Mouse (Mus musculus) kidney, embryonic 16.5 days (tissue): ENCODE measurements around the gene Nup153. TPM values are rescaled to one million over a fixed set of nuclear protein-coding genes. Genes with fewer than 3 reads are reported as not detected.

Source experiments
- ATAC-seq: fragments of 200-750 bp; cut with Nextera tagmentation; 2 replicates; pipeline ENCODE4 v1.8.0; 2017; ENCODE audit warnings: moderate TSS enrichment; ENCODE audit not compliant: low FRiP score, low TSS enrichment
- H3K27ac ChIP-seq: fragments of 300-500 bp; sonication (generic); 2 replicates; pipeline ENCODE4 v1.5.1; 2014; ENCODE audit warnings: low read length
- H3K27me3 ChIP-seq: fragments of 300-500 bp; sonication (generic); 2 replicates; pipeline ENCODE4 v1.6.1; 2014; ENCODE audit warnings: low read length, control low read depth, mixed read lengths; ENCODE audit not compliant: insufficient read depth
- H3K36me3 ChIP-seq: fragments of 300-500 bp; sonication (generic); 2 replicates; pipeline ENCODE4 v1.6.1; 2014; ENCODE audit warnings: low read length, control low read depth, mixed read lengths; ENCODE audit not compliant: insufficient read depth
- H3K4me1 ChIP-seq: fragments of 300-500 bp; sonication (generic); 2 replicates; pipeline ENCODE4 v1.6.1; 2014; ENCODE audit warnings: low read length, control low read depth, mixed read lengths; ENCODE audit not compliant: insufficient read depth
- H3K4me2 ChIP-seq: fragments of 300-500 bp; sonication (generic); replicated peaks from 2 replicates; pipeline ENCODE4 v1.6.1; 2014; ENCODE audit warnings: low read depth, low read length
- H3K4me3 ChIP-seq: fragments of 300-500 bp; sonication (generic); 2 replicates; pipeline ENCODE4 v1.5.1; 2014; ENCODE audit warnings: mild to moderate bottlenecking, low read length
- H3K9ac ChIP-seq: fragments of 300-500 bp; sonication (generic); replicated peaks from 2 replicates; pipeline ENCODE4 v1.6.1; 2014; ENCODE audit warnings: low read length
- H3K9me3 ChIP-seq: fragments of 300-500 bp; sonication (generic); 2 replicates; pipeline ENCODE4 v1.6.1; 2016; ENCODE audit warnings: low read length, control low read depth
- WGBS: fragments of 180-500 bp; shearing (Covaris S2); extraction: QIAGEN DNeasy Blood & Tissue Kit; methylation state at CpG from one replicate; pipeline ENCODE4 v1.1.7; 2014; 5-methylcytosine and 5-hydroxymethylcytosine counted together
- polyA plus RNA-seq: library from polyadenylated mRNA; unstranded; fragments of >200 nt; fragmentation: Nextera tagmentation; extraction: Ambion mirVana; gene quantifications from 2 replicates; pipeline ENCODE4 v1.2.1, GENCODE M21; 2015

Nup153 gene
- polyA plus RNA-seq, 1 experiment from 2014 or later, result 23.3 TPM

DNA sequence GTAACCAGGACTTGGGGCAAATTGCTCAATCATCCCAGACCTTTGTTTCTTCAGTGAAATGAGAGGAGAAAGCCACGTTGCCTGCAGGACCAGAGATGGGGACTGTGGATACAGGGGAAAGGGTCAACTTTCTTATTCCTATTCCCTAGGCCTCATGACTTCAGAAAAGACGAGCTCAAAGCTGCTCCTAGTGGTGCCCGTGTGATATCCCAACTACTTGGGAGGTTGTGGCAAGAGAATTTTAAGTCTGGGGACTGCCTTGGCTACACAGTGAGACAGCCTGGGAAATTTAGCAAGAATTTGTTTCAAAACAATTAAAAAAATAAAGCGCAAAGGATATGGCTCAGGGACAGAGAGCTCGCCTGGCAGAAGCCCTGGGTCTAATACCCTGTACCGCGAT lies 30.2 kb upstream of the Nup153 start:
- Histone ChIP-seq H3K4me3 (no peak overlapping the region), H3K9me3 (no peaks in the 10 kb centered on the region), H3K36me3 (peaks cover 18% of the 10 kb centered on the region), H3K9ac (no peak overlapping the region), H3K4me1 (peaks cover 13% of the 10 kb centered on the region), H3K4me2 (no peak overlapping the region), H3K27me3 (no peaks in the 10 kb centered on the region), H3K27ac (no peak overlapping the region)
- 91% methylated on average over 7 of the region's 7 CpGs for WGBS
- no peak for ATAC-seq

- Histone ChIP-seq H3K4me3 (no peak overlapping the region), H3K9me3 (no peaks in the 10 kb centered on the region), H3K27me3 (no peaks in the 10 kb centered on the region), H3K36me3 (peaks cover 20% of the 10 kb centered on the region), H3K9ac (no peak overlapping the region), H3K4me1 (no peaks in the 10 kb centered on the region), H3K4me2 (no peak overlapping the region), H3K27ac (no peak overlapping the region)
- 72% methylated on average over 5 of the region's 5 CpGs for WGBS
- no peak for ATAC-seq
Observed at GRCm38 (mm10) chr13:46753294-46753693, 25.6 kb upstream of the Nup153 start.

GRCm38 (mm10) chr13:46752566-46753229 lies 25.0 kb upstream of the Nup153 start:
- no peaks in the 10 kb centered on the region for H3K4me1 ChIP-seq
- WGBS, result 83% methylated on average over 13 of the region's 13 CpGs
- H3K9ac ChIP-seq, result no peak overlapping the region
- no peak overlapping the region for H3K4me3 ChIP-seq
- no peak overlapping the region for H3K27ac ChIP-seq
- no peak for ATAC-seq
- no peak overlapping the region for H3K4me2 ChIP-seq
- no peaks in the 10 kb centered on the region for H3K27me3 ChIP-seq
- H3K36me3 ChIP-seq, result peaks cover 20% of the 10 kb centered on the region
- H3K9me3 ChIP-seq, result no peaks in the 10 kb centered on the region

- Histone ChIP-seq H3K4me1 (peaks cover 5% of the 10 kb centered on the region; the same call in 1 of the 2 replicates), H3K4me2 (no peak overlapping the region), H3K27ac (no peak overlapping the region), H3K36me3 (peaks cover 20% of the 10 kb centered on the region), H3K9ac (no peak overlapping the region), H3K9me3 (no peaks in the 10 kb centered on the region), H3K27me3 (no peaks in the 10 kb centered on the region), H3K4me3 (no peak overlapping the region)
- ATAC-seq, result no peak
- 84% methylated on average over 5 of the region's 5 CpGs for WGBS
Observed at GRCm38 (mm10) chr13:46748138-46748873, 20.6 kb upstream of the Nup153 start.

DNA sequence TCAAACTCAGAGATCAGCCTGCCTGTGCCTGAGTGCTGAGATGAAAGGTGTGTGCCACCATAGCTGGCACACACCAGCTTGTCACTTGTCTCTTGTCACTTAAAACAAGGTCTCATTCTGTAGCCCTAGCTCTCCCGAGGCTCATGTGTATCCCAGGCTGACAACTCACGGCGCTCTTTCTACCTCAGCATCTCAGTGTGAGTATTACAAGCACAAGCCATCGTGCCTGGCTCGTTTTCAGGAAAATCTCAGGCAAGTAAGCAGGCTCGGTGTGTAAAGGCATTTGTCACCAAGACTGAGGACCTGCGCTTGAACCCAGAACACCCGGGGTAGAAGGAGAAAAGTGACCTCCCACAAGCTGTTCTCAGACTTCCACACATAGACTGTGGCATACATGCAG lies 16.1 kb upstream of the Nup153 start:
- no peak for ATAC-seq
- no peak overlapping the region for H3K9ac ChIP-seq
- H3K36me3 ChIP-seq, result no peaks in the 10 kb centered on the region
- H3K4me3 ChIP-seq, result no peak overlapping the region
- H3K4me1 ChIP-seq, result peaks cover 5% of the 10 kb centered on the region; the same call in 1 of the 2 replicates
- H3K9me3 ChIP-seq, result no peaks in the 10 kb centered on the region
- no peak overlapping the region for H3K27ac ChIP-seq
- no peaks in the 10 kb centered on the region for H3K27me3 ChIP-seq
- H3K4me2 ChIP-seq, result no peak overlapping the region
- 85% methylated on average over 8 of the region's 8 CpGs for WGBS

DNA sequence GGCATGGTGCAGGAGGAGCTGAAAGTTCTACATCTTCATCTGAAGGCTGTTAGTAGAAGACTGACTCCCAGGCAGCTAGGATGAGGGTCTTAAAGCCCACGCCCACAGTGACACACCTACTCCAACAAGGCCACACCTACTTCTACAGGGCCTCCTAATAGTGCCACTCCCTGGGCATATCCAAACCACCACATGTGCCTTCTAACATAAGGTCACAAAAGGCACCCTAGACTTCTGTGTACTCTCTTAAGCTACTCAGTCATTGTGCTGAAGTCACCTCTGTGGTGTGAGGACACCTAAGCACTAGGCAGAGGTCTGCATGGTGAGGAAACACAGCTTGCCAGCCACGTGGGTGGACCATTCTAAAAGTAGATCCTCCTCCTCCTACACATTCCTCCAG lies 14.6 kb upstream of the Nup153 start:
- Histone ChIP-seq H3K36me3 (no peaks in the 10 kb centered on the region), H3K9me3 (no peaks in the 10 kb centered on the region), H3K4me1 (peaks cover 5% of the 10 kb centered on the region; the same call in 1 of the 2 replicates), H3K4me2 (no peak overlapping the region), H3K27ac (no peak overlapping the region), H3K4me3 (no peak overlapping the region), H3K27me3 (no peaks in the 10 kb centered on the region), H3K9ac (no peak overlapping the region)
- no peak for ATAC-seq
- whole genome bisulfite sequencing, result 66% methylated on average over 2 of the region's 2 CpGs

GRCm38 (mm10) chr13:46739426-46739825 lies 11.7 kb upstream of the Nup153 start:
- no peak for ATAC-seq
- Histone ChIP-seq H3K36me3 (no peaks in the 10 kb centered on the region), H3K4me1 (peaks cover 9% of the 10 kb centered on the region; the same call in 1 of the 2 replicates), H3K27me3 (no peaks in the 10 kb centered on the region), H3K4me2 (no peak overlapping the region), H3K9me3 (no peaks in the 10 kb centered on the region), H3K9ac (no peak overlapping the region), H3K4me3 (no peak overlapping the region), H3K27ac (no peak overlapping the region)
- WGBS, result 81% methylated on average over 7 of the region's 7 CpGs

- no peak overlapping the region for H3K27ac ChIP-seq
- H3K4me1 ChIP-seq, result peaks cover 9% of the 10 kb centered on the region; the same call in 1 of the 2 replicates
- H3K4me2 ChIP-seq, result no peak overlapping the region
- H3K36me3 ChIP-seq, result no peaks in the 10 kb centered on the region
- ATAC-seq, result no peak
- no peak overlapping the region for H3K4me3 ChIP-seq
- H3K9ac ChIP-seq, result no peak overlapping the region
- no peaks in the 10 kb centered on the region for H3K9me3 ChIP-seq
- H3K27me3 ChIP-seq, result no peaks in the 10 kb centered on the region
- 74% methylated on average over 4 of the region's 4 CpGs for WGBS
Observed at GRCm38 (mm10) chr13:46737482-46737881, 9.7 kb upstream of the Nup153 start.

DNA sequence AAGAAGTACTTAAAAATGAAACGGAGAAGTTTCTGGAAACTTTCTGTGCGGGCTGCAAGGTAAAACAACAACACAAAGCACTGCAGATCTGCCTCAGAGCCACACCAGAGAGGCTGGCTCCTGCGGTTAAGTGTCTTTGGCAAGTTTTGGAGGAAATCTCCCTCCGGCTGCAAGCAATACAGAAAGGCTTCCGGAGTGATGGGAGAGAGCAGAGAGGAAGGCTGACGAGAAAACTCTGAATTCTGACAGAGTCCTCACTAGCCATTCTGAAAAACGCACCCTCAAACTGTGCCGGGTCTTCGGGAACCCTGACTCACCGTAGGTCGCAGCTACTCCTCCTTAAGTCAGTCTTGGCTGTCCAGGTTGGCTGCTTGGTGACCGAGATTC lies 8.7 kb upstream of the Nup153 start:
- H3K4me3 ChIP-seq, result peak overlapping the region; percentile 59
- H3K4me2 ChIP-seq, result peak overlapping the region; percentile 91
- no peaks in the 10 kb centered on the region for H3K27me3 ChIP-seq
- H3K36me3 ChIP-seq, result no peaks in the 10 kb centered on the region
- WGBS, result 1% methylated on average over 12 of the region's 12 CpGs
- ATAC-seq, result no peak
- peak overlapping the region; percentile 1; the same call in 1 of the 2 replicates for H3K27ac ChIP-seq
- H3K4me1 ChIP-seq, result peaks cover 9% of the 10 kb centered on the region; the same call in 1 of the 2 replicates
- H3K9me3 ChIP-seq, result no peaks in the 10 kb centered on the region
- peak overlapping the region; percentile 65 for H3K9ac ChIP-seq
